Comparison of ENCODE assay signal across 10 mouse cellular contexts in the genomic region with DNA sequence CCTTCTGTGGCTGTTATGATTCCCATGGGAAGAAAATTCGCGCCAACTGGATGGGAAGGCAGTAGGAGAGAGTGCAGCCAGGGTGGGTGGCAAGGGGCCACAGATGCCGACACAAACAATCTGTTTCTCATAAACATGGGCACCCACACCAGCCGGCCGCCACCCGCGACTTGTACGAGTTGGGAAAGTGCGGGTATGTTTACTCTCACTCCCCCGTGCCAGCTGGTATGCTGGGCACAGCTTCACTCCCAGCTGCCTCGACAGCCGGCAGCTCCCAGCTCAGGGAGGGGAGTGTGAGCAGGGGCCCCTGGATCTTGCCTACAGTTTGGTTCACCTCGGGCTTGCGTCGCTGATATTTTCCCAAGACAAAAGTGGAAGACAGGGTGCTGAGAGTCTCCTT. TPM values are rescaled to one million over a fixed set of nuclear protein-coding genes. Genes with fewer than 3 reads are reported as not detected.
A peak's percentile ranks its signal among the peaks of the same experiment; 100 is the strongest.
DNase-seq lines count a peak whose midpoint lies in the region; ATAC-seq and TF ChIP-seq lines count a peak whose summit lies in the region.
"Had no signal": no experiment of that assay in that cellular context is flagged by ENCODE, and none has a peak within 500 bp of the region (broad histone marks: within the 10 kb centered on the region; RNA-seq: fewer than 3 reads in every experiment).

No protein-coding gene starts in this region.

- TF ChIP-seq EP300 in liver, postnatal 0 days (IDR thresholded peaks at IDR 0.05; ENCODE audit: low read depth): no peak

- peaks cover 11% of the 10 kb centered on the region for H3K27me3 ChIP-seq in forebrain, postnatal 0 days (ENCODE audit: insufficient read depth, low read length)
- no peaks in the 10 kb centered on the region for H3K27me3 ChIP-seq in liver, postnatal 0 days (ENCODE audit: insufficient read depth, low read length)

- H3K4me1 ChIP-seq in forebrain, postnatal 0 days (ENCODE audit: insufficient read depth): peaks cover 3% of the 10 kb centered on the region; the same call in 1 of the 2 replicates
- no peaks in the 10 kb centered on the region for H3K4me1 ChIP-seq in liver, postnatal 0 days (ENCODE audit: insufficient read depth)

- DNase-seq in gastrocnemius, adult 2 months: peak; percentile 59
- DNase-seq in gastrocnemius, adult 18-20 months (ENCODE audit: low spot score): no peak
- DNase-seq in forebrain, postnatal 0 days: peak; percentile 88
- peak; percentile 83 to 89 for DNase-seq in layer of hippocampus, adult 2 months (ENCODE audit: low spot score in 2 of 2)
- peak; percentile 87 for DNase-seq in left cerebral cortex, postnatal 4 days
- no peak for DNase-seq in yolk sac, embryonic 10.5 days (ENCODE audit: low spot score)
- no peak for DNase-seq in liver, postnatal 0 days
- DNase-seq in kidney, adult 9 months: no peak
- DNase-seq: heart, postnatal 14 days had no signal

- peak; percentile 95 for ATAC-seq in forebrain, postnatal 0 days
- ATAC-seq in liver, postnatal 0 days: no peak

- no peak overlapping the region for H3K4me2 ChIP-seq in forebrain, postnatal 0 days (ENCODE audit: low read depth)
- no peak overlapping the region for H3K4me2 ChIP-seq in liver, postnatal 0 days (ENCODE audit: low read depth, low read length)

- TF ChIP-seq CTCF in gastrocnemius, adult 2 months (IDR thresholded peaks at IDR 0.05): no peak
- TF ChIP-seq CTCF in forebrain, postnatal 0 days (IDR thresholded peaks at IDR 0.05; ENCODE audit: low read depth): no peak
- no peak for TF ChIP-seq CTCF in layer of hippocampus, adult 2 months (conservative IDR thresholded peaks at IDR 0.05)
- TF ChIP-seq CTCF in liver, postnatal 0 days (IDR thresholded peaks at IDR 0.05; ENCODE audit: low read depth): no peak

- peak overlapping the region; percentile 35 for H3K4me3 ChIP-seq in gastrocnemius, adult 2 months
- no peak overlapping the region for H3K4me3 ChIP-seq in forebrain, postnatal 0 days (ENCODE audit: low read depth, low read length)
- no peak overlapping the region for H3K4me3 ChIP-seq in layer of hippocampus, adult 2 months
- no peak overlapping the region for H3K4me3 ChIP-seq in liver, postnatal 0 days (ENCODE audit: low read depth, low read length)
- H3K4me3 ChIP-seq: erythroblast, embryonic 14.5 days had no signal

- no peaks in the 10 kb centered on the region for H3K9me3 ChIP-seq in forebrain, postnatal 0 days (ENCODE audit: low read length)
- H3K9me3 ChIP-seq in liver, postnatal 0 days (ENCODE audit: low read length): no peaks in the 10 kb centered on the region

- WGBS in forebrain, postnatal 0 days: 37% methylated on average over 15 of the region's 15 CpGs
- 65% methylated on average over 15 of the region's 15 CpGs for WGBS in liver, postnatal 0 days (ENCODE audit: insufficient replicate concordance)

- no peaks in the 10 kb centered on the region for H3K36me3 ChIP-seq in forebrain, postnatal 0 days (ENCODE audit: insufficient read depth)
- no peaks in the 10 kb centered on the region for H3K36me3 ChIP-seq in liver, postnatal 0 days (replicated peaks; ENCODE audit: insufficient read depth, low read length)

- intact Hi-C loops in gastrocnemius, adult 2 months (cut with DNase I): no loop called here
- intact Hi-C loops in left cerebral cortex, postnatal 4 days (cut with DNase I): loop anchor here (5.0 kb wide), 1 partner anchor 84 kb away; no protein-coding TSS in a partner anchor

- H3K9ac ChIP-seq in forebrain, postnatal 0 days: no peak overlapping the region
- H3K9ac ChIP-seq in liver, postnatal 0 days (replicated peaks): no peak overlapping the region

- no peak overlapping the region for H3K27ac ChIP-seq in gastrocnemius, adult 2 months
- no peak overlapping the region for H3K27ac ChIP-seq in forebrain, postnatal 0 days (ENCODE audit: low read depth, low read length)
- H3K27ac ChIP-seq in layer of hippocampus, adult 2 months: no peak overlapping the region
- no peak overlapping the region for H3K27ac ChIP-seq in liver, postnatal 0 days (ENCODE audit: low read depth)

RNA-seq across cellular contexts. Expression of a gene that starts 57.3 kb away (rescaled TPM):
- total RNA-seq in gastrocnemius, adult 2 months (2021): under 1 TPM; 0.28 to 0.73 TPM
- under 1 TPM; 0.52 to 0.94 TPM for total RNA-seq in gastrocnemius, adult 18-20 months (2021)
- total RNA-seq in forebrain, postnatal 0 days (2014; rRNA removed): 29.7 and 49.5 TPM in 2 replicates
- polyA plus RNA-seq in forebrain, postnatal 0 days (2015; fragmentation: Nextera tagmentation; extraction: Ambion mirVana): 3.0 and 5.0 TPM in 2 replicates
- total RNA-seq in layer of hippocampus, adult 2 months (2021): 10 to 100 TPM; 18.1 to 19.3 TPM
- total RNA-seq in left cerebral cortex, postnatal 4 days (2021): 10 to 100 TPM; 31.9 to 50.0 TPM
- polyA plus RNA-seq in liver, postnatal 0 days (2015; fragmentation: Nextera tagmentation; extraction: Ambion mirVana): not detected in 2 replicates
- polyA plus RNA-seq: erythroblast, embryonic 14.5 days had no signal

Comparison
In these comparisons a context has a peak if more than half of its experiments do, and no peak if none do; other contexts are left out.
1. DNase-seq: peak in gastrocnemius, adult 2 months (single experiment), forebrain, postnatal 0 days (single experiment), layer of hippocampus, adult 2 months (2 of 2) and left cerebral cortex, postnatal 4 days (single experiment); none in gastrocnemius, adult 18-20 months (single experiment), yolk sac, embryonic 10.5 days (single experiment), liver, postnatal 0 days (single experiment) and kidney, adult 9 months (single experiment).
2. RNA of a gene that starts 57.3 kb away (total RNA-seq): 31.9 to 50.0 TPM in left cerebral cortex, postnatal 4 days, 29.7 to 49.5 TPM in forebrain, postnatal 0 days and 18.1 to 19.3 TPM in layer of hippocampus, adult 2 months; 0.52 to 0.94 TPM in gastrocnemius, adult 18-20 months and 0.28 to 0.73 TPM in gastrocnemius, adult 2 months; every median in the first group is over 4 times any median in the second.